Mouse (Mus musculus) MEL (cell line): ENCODE measurements at regions not wholly inside any gene's neighbourhood (a gene's known extent, or its start where the extent isn't known, plus 50 kb on each side); places are given as distances from the start of the nearest gene placed in this dataset.
"Not testable (repeated sequence)": the region's sequence is repeated elsewhere in the genome, so short reads cannot be mapped to it uniquely, and the experiment has no call there.

Source experiments
- CTCF ChIP-seq, 3 experiments: IDR thresholded peaks in 2 of 3; conservative IDR thresholded peaks in 1 of 3; 2 replicates each; pipeline ENCODE4 v1.5.1; 2011 to 2012; ENCODE audit warnings: low read length in 3 of 3, low read depth in 2 of 3, mild to moderate bottlenecking in 2 of 3, improper control_type of control experiment in 1 of 3, inconsistent platforms in 1 of 3, mixed read lengths in 1 of 3, moderate library complexity in 1 of 3; ENCODE audit not compliant: control insufficient read depth in 1 of 3, insufficient read depth in 1 of 3, poor library complexity in 1 of 3, severe bottlenecking in 1 of 3
- EP300 ChIP-seq, 2 experiments: IDR thresholded peaks; 2 replicates each; pipeline ENCODE4 v1.6.1; 2011; ENCODE audit warnings: improper control_type of control experiment in 2 of 2, low read length in 2 of 2, low read depth in 1 of 2, mild to moderate bottlenecking in 1 of 2
- GABPA ChIP-seq: IDR thresholded peaks from 2 replicates; pipeline ENCODE4 v1.6.1; 2012; ENCODE audit warnings: low read depth, mild to moderate bottlenecking, inconsistent platforms, low read length, improper control_type of control experiment, moderate library complexity
- GATA1 ChIP-seq: IDR thresholded peaks from 2 replicates; pipeline ENCODE4 v1.6.1; 2011; ENCODE audit warnings: low read depth, low read length, improper control_type of control experiment
- MAX ChIP-seq: IDR thresholded peaks from 2 replicates; pipeline ENCODE4 v1.6.1; 2011; ENCODE audit warnings: low read length, improper control_type of control experiment
- POLR2A ChIP-seq, 2 experiments: IDR thresholded peaks; 2 replicates each; pipeline ENCODE4 v1.6.1; 2011 to 2012; ENCODE audit warnings: low read length in 2 of 2, mild to moderate bottlenecking in 2 of 2, control low read depth in 1 of 2, improper control_type of control experiment in 1 of 2, low read depth in 1 of 2, moderate library complexity in 1 of 2; ENCODE audit not compliant: control insufficient read depth in 1 of 2, insufficient read depth in 1 of 2, poor library complexity in 1 of 2
- POLR2AphosphoS2 ChIP-seq: IDR thresholded peaks from 2 replicates; pipeline ENCODE4 v1.6.1; 2011; ENCODE audit warnings: low read length, improper control_type of control experiment
- RCOR1 ChIP-seq: IDR thresholded peaks from 2 replicates; pipeline ENCODE4 v1.6.1; 2012; ENCODE audit warnings: low read depth, mild to moderate bottlenecking, inconsistent platforms, low read length, improper control_type of control experiment
- TCF12 ChIP-seq: IDR thresholded peaks from 2 replicates; pipeline ENCODE4 v1.6.1; 2014; ENCODE audit warnings: low read depth, mild to moderate bottlenecking, inconsistent platforms, low read length, improper control_type of control experiment, moderate library complexity
- UBTF ChIP-seq: IDR thresholded peaks from 2 replicates; pipeline ENCODE4 v1.6.1; 2012; ENCODE audit warnings: low read depth, mild to moderate bottlenecking, inconsistent platforms, low read length, improper control_type of control experiment, moderate library complexity, borderline replicate concordance; ENCODE audit not compliant: insufficient read depth
- ZC3H11A ChIP-seq: IDR thresholded peaks from 2 replicates; pipeline ENCODE4 v1.6.1; 2012; ENCODE audit warnings: low read depth, mild to moderate bottlenecking, inconsistent platforms, low read length, improper control_type of control experiment

DNA sequence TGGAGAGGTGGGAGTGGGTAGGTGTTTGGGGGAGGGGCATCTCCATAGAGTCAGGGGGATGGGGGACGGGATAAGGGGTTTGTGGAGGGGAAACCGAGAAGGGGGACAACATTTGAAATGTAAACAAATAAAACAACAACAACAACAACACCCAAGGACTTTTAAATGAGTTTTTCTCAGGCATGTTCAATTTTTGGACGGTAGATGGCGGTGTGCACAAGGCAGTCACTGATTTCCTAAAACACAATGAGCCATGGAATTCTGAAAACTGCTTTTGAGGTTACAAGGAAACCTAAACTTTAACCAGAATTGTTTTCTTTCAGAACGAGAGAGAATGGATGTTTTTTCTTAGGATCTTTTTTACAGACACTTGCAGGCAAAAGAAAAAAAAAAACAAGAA lies 246.9 kb upstream of the Snrpn start:
- not testable (repeated sequence) for TF ChIP-seq GATA1; UBTF; GABPA; POLR2A (IDR thresholded peaks at IDR 0.05; ENCODE audit: control insufficient read depth in 1 of 2, insufficient read depth in 1 of 2, low read depth in 1 of 2, low read length in 2 of 2, poor library complexity in 1 of 2); MAX; TCF12; EP300 (IDR thresholded peaks at IDR 0.05; ENCODE audit: low read depth in 1 of 2, low read length in 2 of 2); RCOR1; ZC3H11A; POLR2AphosphoS2
- TF ChIP-seq CTCF (IDR thresholded peaks at IDR 0.05 in 2 of 3, conservative IDR thresholded peaks at IDR 0.05 in 1 of 3; ENCODE audit: control insufficient read depth in 1 of 3, insufficient read depth in 1 of 3, low read depth in 2 of 3, low read length in 3 of 3, poor library complexity in 1 of 3, severe bottlenecking in 1 of 3) = peak in 1 of 3 experiments; percentile 13; a peak in 2 of 6 replicates
